Mouse (Mus musculus): ENCODE data around the gene Platr17. TPM values are rescaled to one million over a fixed set of nuclear protein-coding genes. Genes with fewer than 3 reads are reported as not detected.

The Platr17 gene
- polyA plus RNA-seq (2017; shearing (Covaris generic)) = 1 to 10 TPM; 3.2 to 8.3 TPM

DNA sequence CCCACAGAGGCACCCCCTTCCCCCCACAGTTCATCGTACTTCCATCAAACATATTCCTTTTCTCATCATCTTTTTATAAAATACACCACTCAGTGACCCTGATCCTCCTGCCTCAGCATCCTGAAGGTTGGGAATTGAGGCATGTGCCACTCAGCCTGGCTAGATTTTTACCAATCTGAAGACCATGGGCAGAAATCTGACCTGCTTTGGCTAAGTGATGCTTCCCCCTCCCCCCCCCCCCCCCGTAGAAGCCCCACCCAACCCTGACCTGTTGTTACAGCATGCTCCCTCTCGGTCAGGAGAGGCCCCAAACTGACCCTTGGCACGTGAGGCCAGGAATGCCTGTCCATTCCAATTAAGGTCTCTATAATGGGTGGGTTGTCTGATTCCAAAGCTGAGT lies at the start of gene Platr17:
Platr17 (plus strand) TSS at position 301 of the 400 bp plus-strand sequence.

DNA sequence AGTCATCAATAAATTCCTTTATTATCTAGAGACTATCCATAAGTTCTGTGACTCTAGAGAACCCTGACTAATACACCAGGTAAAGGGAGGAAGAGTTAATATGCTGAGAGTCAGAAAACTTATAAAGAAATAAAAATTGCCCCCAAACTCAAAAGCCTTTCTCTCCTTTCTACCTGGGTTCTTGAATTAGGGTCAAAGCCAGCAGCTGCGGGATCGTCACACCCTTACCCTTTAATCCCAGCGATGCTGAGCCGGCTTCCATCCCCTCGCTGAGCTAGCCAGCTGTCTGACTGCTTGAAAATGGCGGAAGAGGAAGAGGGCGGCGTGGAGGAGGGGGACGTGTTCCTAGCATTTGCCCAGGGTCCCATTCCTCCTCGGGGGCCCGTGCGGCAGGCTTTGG lies 31.4 kb upstream of the Platr17 start, which contains the start of gene Gm7029:
Gm7029 (plus strand) TSS at position 301 of the 400 bp plus-strand sequence.

DNA sequence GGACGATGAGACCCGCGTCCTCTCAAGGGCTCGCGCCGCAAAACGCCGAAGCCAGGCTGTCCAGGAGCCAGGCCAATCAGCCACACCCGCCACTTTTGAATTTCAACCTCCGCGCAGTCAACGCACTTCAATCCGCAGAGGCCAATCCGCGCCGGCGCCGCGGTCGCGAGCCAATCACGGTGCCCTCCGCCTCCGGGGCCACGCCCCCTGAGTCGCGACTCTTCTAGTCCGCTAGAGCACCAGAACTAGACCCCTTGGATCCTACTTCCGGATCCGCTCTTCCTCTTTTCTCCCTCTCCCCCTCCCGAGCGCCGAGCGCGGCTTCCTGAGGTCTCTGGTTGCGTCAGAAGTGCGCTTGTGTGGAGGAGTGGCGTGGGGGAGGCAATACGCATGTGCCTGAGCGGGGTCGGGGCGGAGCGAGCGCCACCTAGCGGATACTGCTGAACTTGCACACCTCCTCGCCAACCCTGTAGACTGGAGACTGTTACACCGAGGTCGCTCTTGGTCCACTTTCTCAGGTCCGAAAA lies 14.3 kb upstream of the Platr17 start, which contains the start of gene Kifc1:
Kifc1 (minus strand) TSS at position 129 of the 527 bp plus-strand sequence.

DNA sequence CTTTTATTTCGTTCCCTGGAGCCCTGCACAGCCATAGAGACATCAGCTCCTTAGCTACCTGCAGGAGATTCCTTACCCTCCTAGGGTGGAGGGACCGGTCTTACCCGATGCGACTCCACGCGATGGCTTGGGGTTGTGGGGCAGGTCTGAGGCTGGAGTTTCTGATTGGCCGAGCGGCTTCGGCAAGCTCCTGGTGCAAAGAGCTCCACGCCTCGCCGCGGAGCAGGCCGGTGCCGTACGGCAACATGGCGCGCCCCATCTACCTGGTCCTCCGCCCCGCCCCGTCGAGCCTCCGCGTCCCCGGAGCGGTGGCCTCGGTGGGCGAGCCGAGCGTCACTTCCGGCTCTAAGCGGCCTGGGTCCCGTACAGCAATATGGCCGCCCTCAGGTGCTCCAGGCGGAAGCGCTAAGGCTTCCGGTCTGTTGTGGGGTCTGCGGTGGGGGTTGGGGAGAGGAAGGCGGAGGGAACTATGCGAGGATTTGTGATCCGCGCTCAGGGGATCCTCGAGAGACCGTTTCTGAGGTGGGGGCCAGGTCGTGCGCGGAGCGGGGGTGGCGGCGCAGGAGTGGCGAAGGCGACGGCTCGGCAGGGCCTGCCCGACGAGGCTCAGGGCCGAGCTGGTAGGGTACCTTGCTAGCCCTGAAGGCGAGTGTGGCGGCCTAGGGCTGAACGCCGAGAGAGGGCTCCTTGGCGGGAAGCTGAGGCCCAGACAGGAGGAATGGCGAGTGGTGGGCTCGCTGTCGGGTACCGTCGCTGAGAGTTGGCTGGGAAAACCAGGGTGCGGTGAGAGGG lies 4.3 kb downstream of the Platr17 start, which contains the start of gene Daxx:
Daxx (plus strand) TSS at position 338 of the 792 bp plus-strand sequence.

GRCm38 (mm10) chr17:33915671-33916250 lies 10.8 kb downstream of the Platr17 start, which contains the start of the genes Tapbp and Zbtb22:
TSS of gene Tapbp (plus strand) at chr17:33915899.
TSS of gene Zbtb22 (plus strand) at chr17:33915904.

DNA sequence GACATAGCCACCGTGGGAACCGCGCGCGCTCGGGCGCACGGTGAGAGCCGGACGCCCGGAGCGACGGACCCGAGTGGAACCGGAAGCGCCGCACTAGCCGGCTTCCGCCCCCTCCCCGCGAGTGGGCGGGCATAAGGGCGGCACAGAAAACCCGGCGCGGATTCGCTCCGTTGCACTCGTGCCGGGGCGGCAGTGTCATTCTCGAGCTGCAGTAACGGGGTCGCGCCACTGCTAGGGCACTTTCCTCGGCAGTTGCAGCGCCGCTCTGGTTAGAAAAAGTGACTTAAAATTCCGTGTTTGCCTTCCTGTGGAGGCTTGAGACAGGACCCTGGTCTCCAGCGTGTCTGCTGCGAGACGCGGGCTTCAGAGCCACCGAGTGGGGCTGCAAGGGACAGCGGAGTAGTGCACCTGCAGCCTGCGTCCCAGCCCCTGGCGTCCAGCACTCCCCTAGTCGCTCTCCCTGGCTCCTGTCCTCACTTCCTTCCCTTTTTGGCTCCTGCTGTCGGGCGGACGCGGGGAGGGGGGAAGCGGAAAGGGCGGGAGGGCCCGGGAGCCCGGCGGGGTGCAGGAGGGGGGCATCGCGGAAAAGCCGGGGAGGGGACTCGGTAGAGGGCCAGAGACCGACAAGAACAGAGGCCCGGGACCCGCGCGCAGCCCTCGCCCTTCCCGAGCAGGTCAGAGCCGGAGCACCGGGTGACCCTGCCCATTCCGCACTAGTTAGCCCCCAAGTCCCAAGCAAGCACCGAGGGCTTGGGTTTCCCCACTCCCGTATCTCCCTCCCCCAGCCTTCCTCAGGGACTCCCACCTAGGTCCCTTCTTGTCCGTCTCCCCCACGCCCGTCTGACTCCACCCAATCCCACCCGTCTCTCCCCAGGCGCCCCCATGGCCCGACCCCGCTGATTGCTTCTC lies 24.7 kb downstream of the Platr17 start, which contains the start of gene Rgl2:
Rgl2 (plus strand) TSS at position 173 of the 909 bp plus-strand sequence.

DNA sequence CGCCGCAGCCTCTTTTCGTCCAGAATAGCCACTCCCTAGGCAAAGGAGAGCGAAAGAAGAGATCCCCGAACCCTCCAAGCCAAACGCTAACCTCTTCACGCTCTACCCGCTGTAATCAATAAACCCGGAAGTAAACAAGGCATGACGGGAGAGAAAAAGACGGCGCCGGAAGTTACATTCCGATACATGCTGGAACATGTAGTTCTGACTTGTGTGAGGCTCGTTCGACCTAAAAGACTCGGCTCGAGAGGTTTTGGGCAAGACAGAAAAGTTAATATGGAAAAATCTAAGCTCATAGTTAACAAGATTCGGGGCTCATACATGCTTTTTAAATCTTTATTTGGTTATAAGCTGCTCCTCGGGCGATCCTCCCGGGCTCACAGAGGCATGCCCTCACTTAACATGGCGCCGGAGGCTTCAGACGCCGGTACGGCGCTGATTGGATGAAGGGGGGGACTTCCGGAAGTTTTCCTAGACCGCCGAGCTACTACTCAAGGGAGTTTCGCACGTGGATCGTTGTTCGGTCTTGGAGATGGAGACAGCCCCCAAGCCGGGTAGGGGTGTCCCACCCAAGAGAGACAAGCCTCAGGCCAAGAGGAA lies 35.4 kb downstream of the Platr17 start, which contains the start of the genes Pfdn6 and Wdr46:
Pfdn6 (minus strand) TSS at position 138 of the 600 bp plus-strand sequence.
Wdr46 (plus strand) TSS at position 455 of the 600 bp plus-strand sequence.

DNA sequence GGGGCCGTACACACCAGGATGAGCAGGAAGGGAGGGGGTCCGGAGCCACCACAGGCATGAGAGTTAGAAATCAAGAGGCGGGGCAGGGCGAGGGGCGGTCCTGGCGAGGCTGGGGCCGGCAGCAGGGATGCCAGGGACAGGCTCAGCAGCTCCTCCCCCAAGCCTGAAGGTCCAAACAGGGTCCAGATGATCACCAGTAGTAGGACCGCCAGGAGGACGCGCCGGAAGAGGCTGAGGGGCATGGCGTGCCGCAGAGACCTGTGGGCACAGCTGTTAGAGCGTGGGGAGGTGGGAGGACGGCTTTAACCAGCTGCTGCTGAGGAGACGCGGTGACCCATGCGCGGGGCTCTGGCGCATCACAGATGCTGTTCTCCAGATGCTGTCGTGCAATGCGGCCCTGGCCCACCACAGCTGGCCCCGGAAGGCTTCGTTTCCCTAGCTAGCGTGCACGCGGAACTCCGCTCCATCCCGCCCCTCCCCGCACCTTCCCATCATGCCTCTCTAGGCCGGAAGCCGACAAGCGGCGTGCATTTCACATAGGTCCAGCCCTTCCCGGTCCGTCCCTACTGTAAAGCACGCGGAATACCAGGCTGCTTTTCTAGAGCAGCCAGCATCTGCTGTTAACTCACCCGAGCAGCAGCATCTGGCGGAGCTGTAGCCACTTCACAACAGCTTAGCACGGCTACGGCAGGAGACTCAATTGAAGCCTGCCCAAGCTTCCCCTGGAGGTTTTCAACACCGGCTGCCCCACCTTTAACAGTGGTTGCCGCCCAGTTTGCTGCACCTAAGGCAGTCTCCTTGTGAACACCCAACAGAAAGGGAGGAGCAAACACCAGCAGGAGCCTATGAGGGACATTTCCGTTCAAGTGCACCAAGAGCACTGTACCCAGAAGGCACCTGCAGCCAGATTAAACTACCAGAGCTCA lies 46.3 kb downstream of the Platr17 start, which contains the start of gene B3galt4:
B3galt4 (minus strand) TSS at position 468 of the 926 bp plus-strand sequence.

GRCm38 (mm10) chr17:33955555-33956214 lies 50.8 kb downstream of the Platr17 start, which contains the start of the genes Vps52 and Rps18:
TSS of gene Vps52 (plus strand) at chr17:33955812.
TSS of gene Rps18 (minus strand) at chr17:33956001.

Other genes with a start within 250 kb of the Platr17 start
- 100 to 1,000 TPM; 292 to 345 TPM for gene Hnrnpm, start 218.3 kb upstream of the Platr17 start, polyA plus RNA-seq (2017; shearing (Covaris generic))
- 100 to 1,000 TPM; 115 to 135 TPM for gene March2, start 186.5 kb upstream of the Platr17 start, polyA plus RNA-seq (2017; shearing (Covaris generic))
- gene Rab11b, start 144.6 kb upstream of the Platr17 start, polyA plus RNA-seq (2017; shearing (Covaris generic)) = 100 to 1,000 TPM; 257 to 293 TPM
- 1 to 10 TPM; 2.2 to 9.0 TPM for gene Angptl4, start 123.3 kb upstream of the Platr17 start, polyA plus RNA-seq (2017; shearing (Covaris generic))
- gene Kank3, start 94.6 kb upstream of the Platr17 start, polyA plus RNA-seq (2017; shearing (Covaris generic)) = 1 to 10 TPM; 5.5 to 8.4 TPM
- 1,000 to 10,000 TPM in 1 of 2 experiments, 100 to 1,000 TPM in 1; 711 to 1,323 TPM for gene Rps28, start 80.6 kb upstream of the Platr17 start, polyA plus RNA-seq (2017; shearing (Covaris generic))
- 100 to 1,000 TPM; 336 to 377 TPM for gene Ndufa7, start 80.6 kb upstream of the Platr17 start, polyA plus RNA-seq (2017; shearing (Covaris generic))
- gene Cd320, start 62.0 kb upstream of the Platr17 start, polyA plus RNA-seq (2017; shearing (Covaris generic)) = 10 to 100 TPM; 10.3 to 32.6 TPM
- not detected for gene Gm7029, start 31.3 kb upstream of the Platr17 start, polyA plus RNA-seq (2017; shearing (Covaris generic))
- gene Kifc1, start 14.5 kb upstream of the Platr17 start, polyA plus RNA-seq (2017; shearing (Covaris generic)) = 10 to 100 TPM in 1 of 2 experiments, 1 to 10 TPM in 1; 5.4 to 10.0 TPM
- 100 to 1,000 TPM; 126 to 129 TPM for gene Daxx, start 4.3 kb downstream of the Platr17 start, polyA plus RNA-seq (2017; shearing (Covaris generic))
- 100 to 1,000 TPM; 650 to 721 TPM for gene Tapbp, start 10.8 kb downstream of the Platr17 start, polyA plus RNA-seq (2017; shearing (Covaris generic))
- 10 to 100 TPM; 18.2 to 18.6 TPM for gene Zbtb22, start 10.8 kb downstream of the Platr17 start, polyA plus RNA-seq (2017; shearing (Covaris generic))
- gene Rgl2, start 24.4 kb downstream of the Platr17 start, polyA plus RNA-seq (2017; shearing (Covaris generic)) = 100 to 1,000 TPM; 109 to 112 TPM
- 100 to 1,000 TPM; 145 to 156 TPM for gene Pfdn6, start 35.2 kb downstream of the Platr17 start, polyA plus RNA-seq (2017; shearing (Covaris generic))
- gene Wdr46, start 35.5 kb downstream of the Platr17 start, polyA plus RNA-seq (2017; shearing (Covaris generic)) = 10 to 100 TPM; 46.5 to 72.2 TPM
- 10 to 100 TPM; 37.5 to 47.5 TPM for gene B3galt4, start 46.4 kb downstream of the Platr17 start, polyA plus RNA-seq (2017; shearing (Covaris generic))
- 10 to 100 TPM; 61.1 to 66.8 TPM for gene Vps52, start 50.7 kb downstream of the Platr17 start, polyA plus RNA-seq (2017; shearing (Covaris generic))
- 1,000 to 10,000 TPM; 1,636 to 3,186 TPM for gene Rps18, start 50.9 kb downstream of the Platr17 start, polyA plus RNA-seq (2017; shearing (Covaris generic))
- gene H2-K1, start 95.2 kb downstream of the Platr17 start, polyA plus RNA-seq (2017; shearing (Covaris generic)) = over 10,000 TPM; 11,900 to 12,872 TPM
- 10 to 100 TPM; 27.7 to 36.2 TPM for gene Ring1, start 119.5 kb downstream of the Platr17 start, polyA plus RNA-seq (2017; shearing (Covaris generic))
- 100 to 1,000 TPM; 183 to 346 TPM for gene H2-Ke6, start 122.9 kb downstream of the Platr17 start, polyA plus RNA-seq (2017; shearing (Covaris generic))
- 10 to 100 TPM; 80.0 to 90.9 TPM for gene Slc39a7, start 126.5 kb downstream of the Platr17 start, polyA plus RNA-seq (2017; shearing (Covaris generic))
- gene Rxrb, start 126.7 kb downstream of the Platr17 start, polyA plus RNA-seq (2017; shearing (Covaris generic)) = 10 to 100 TPM; 43.3 to 60.3 TPM
- gene Col11a2, start 134.3 kb downstream of the Platr17 start, polyA plus RNA-seq (2017; shearing (Covaris generic)) = 1 to 10 TPM in 1 of 2 experiments, under 1 TPM in 1; 0.86 to 1.7 TPM
- gene H2-Oa, start 187.2 kb downstream of the Platr17 start, polyA plus RNA-seq (2017; shearing (Covaris generic)) = 10 to 100 TPM; 19.9 to 60.5 TPM
- gene H2-DMa, start 214.4 kb downstream of the Platr17 start, polyA plus RNA-seq (2017; shearing (Covaris generic)) = 100 to 1,000 TPM; 113 to 424 TPM
- 100 to 1,000 TPM; 158 to 192 TPM for gene Brd2, start 217.5 kb downstream of the Platr17 start, polyA plus RNA-seq (2017; shearing (Covaris generic))
- 10 to 100 TPM in 1 of 2 experiments, 1 to 10 TPM in 1; 6.4 to 25.9 TPM for gene H2-DMb2, start 238.2 kb downstream of the Platr17 start, polyA plus RNA-seq (2017; shearing (Covaris generic))
- 10 to 100 TPM in 1 of 2 experiments, 1 to 10 TPM in 1; 3.4 to 17.2 TPM for gene H2-DMb1, start 247.9 kb downstream of the Platr17 start, polyA plus RNA-seq (2017; shearing (Covaris generic))

Data from activated CD4-positive, CD25-positive, alpha-beta regulatory T cell (primary cell).